Mouse (Mus musculus): ENCODE data around the gene Bad.

The Bad gene

GRCm38 (mm10) chr19:6934195-6934977 is 7.3 kb upstream of the Bad start, which contains the start of gene Kcnk4:
Gene Kcnk4 (minus strand): TSS chr19:6934515.
- H3K36me3 ChIP-seq (ENCODE audit: insufficient read depth, low read length): no peaks in the 10 kb centered on the region
- H3K4me1 ChIP-seq (replicated peaks; ENCODE audit: low read depth, low read length): peaks cover 51% of the 10 kb centered on the region
- TF ChIP-seq NANOG (IDR thresholded peaks at IDR 0.05; ENCODE audit: borderline replicate concordance, low read length): no peak
- no peak for TF ChIP-seq POU5F1 (IDR thresholded peaks at IDR 0.05; ENCODE audit: borderline replicate concordance, low read length)
- TF ChIP-seq CTCF (conservative IDR thresholded peaks at IDR 0.05; ENCODE audit: low read length): no peak
- peaks cover 45% of the 10 kb centered on the region for H3K27me3 ChIP-seq (ENCODE audit: insufficient read depth, low read length)
- H3K4me3 ChIP-seq (replicated peaks; ENCODE audit: low read length): peak within 1 kb of the TSS; percentile 77
- no peaks in the 10 kb centered on the region for H3K9me3 ChIP-seq (ENCODE audit: low read length)

DNA sequence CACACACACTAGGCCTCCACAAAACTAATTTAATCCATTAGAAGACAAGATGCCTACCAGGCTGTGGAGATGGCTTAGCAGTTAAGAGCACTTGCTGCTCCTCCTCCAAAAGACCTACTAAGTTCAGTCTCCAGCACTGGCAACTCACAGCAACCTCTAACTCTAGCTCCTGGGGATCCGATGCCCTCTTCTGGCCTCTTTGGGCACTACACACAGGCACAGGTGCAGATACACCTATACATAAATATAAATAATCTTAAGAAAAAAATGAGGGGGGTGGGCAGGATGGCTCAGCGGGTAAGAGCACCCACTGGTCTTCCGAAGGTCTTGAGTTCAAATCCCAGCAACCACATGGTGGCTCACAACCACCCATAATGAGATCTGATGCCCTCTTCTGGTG is 5.4 kb upstream of the Bad start:
- H3K9me3 ChIP-seq (ENCODE audit: low read length): no peaks in the 10 kb centered on the region
- H3K27me3 ChIP-seq (ENCODE audit: insufficient read depth, low read length): peaks cover 43% of the 10 kb centered on the region
- no peaks in the 10 kb centered on the region for H3K36me3 ChIP-seq (ENCODE audit: insufficient read depth, low read length)
- H3K4me3 ChIP-seq (replicated peaks; ENCODE audit: low read length): no peak overlapping the region
- H3K4me1 ChIP-seq (replicated peaks; ENCODE audit: low read depth, low read length): peaks cover 51% of the 10 kb centered on the region
- no peak for TF ChIP-seq POU5F1 (IDR thresholded peaks at IDR 0.05; ENCODE audit: borderline replicate concordance, low read length)
- peak; percentile 92 for TF ChIP-seq CTCF (conservative IDR thresholded peaks at IDR 0.05; ENCODE audit: low read length)

DNA sequence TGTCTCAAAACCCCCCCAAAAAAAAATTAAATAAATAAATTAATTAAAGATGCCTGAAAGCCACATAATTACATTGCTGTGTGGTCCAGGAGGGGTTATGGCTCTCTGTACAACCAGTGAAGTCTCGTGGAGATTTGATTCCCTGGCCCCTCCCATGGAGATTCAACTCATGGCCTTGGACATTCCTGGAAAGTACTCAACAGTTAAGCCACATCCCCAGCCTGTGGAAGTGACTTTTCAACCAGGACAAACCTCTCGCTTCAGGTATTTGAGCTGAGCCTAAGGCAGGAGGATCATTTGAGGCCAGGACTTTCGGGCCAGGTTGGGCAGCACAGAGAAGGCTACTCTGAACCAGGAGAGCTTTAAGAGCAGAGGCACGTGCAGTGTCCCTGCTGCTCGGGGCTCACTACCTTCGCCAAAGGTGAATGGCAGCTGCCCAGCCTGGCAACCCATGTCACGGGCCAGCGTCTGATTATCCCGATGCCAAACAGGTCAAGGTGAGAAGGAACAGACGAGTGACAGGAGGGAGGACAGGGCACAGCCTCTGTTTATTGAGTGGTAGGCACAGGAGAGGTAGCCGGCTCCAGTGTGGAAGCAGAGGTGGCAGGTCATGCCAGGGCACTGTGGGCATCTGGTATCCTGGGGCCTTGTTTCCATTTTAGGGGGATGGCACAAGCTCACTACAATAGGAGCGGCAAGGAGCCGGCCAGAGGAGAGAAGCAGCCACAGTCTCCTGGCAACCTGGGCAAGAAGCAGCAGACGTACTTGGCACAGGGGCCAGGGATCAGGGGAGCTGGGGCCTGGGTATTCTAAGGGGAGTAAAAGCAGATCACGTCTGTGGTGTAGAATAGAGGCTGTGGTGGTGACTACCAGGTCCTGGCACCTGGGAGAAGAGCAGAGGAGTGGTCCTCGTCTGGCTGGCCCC is 3.9 kb upstream of the Bad start:
- peaks cover 36% of the 10 kb centered on the region for H3K27me3 ChIP-seq (ENCODE audit: insufficient read depth, low read length)
- peaks cover 40% of the 10 kb centered on the region for H3K4me1 ChIP-seq (replicated peaks; ENCODE audit: low read depth, low read length)
- no peaks in the 10 kb centered on the region for H3K36me3 ChIP-seq (ENCODE audit: insufficient read depth, low read length)
- H3K4me3 ChIP-seq (replicated peaks; ENCODE audit: low read length): no peak overlapping the region
- no peaks in the 10 kb centered on the region for H3K9me3 ChIP-seq (ENCODE audit: low read length)
- TF ChIP-seq POU5F1 (IDR thresholded peaks at IDR 0.05; ENCODE audit: borderline replicate concordance, low read length) (no peak), NANOG (IDR thresholded peaks at IDR 0.05; ENCODE audit: borderline replicate concordance, low read length) (no peak), CTCF (conservative IDR thresholded peaks at IDR 0.05; ENCODE audit: low read length) (no peak)

GRCm38 (mm10) chr19:6939106-6940002 is 2.3 kb upstream of the Bad start:
- Histone ChIP-seq H3K27me3 (ENCODE audit: insufficient read depth, low read length) (peaks cover 20% of the 10 kb centered on the region), H3K4me1 (replicated peaks; ENCODE audit: low read depth, low read length) (peaks cover 37% of the 10 kb centered on the region), H3K9me3 (ENCODE audit: low read length) (no peaks in the 10 kb centered on the region), H3K36me3 (ENCODE audit: insufficient read depth, low read length) (peaks cover 4% of the 10 kb centered on the region; the same call in 1 of the 2 replicates), H3K4me3 (replicated peaks; ENCODE audit: low read length) (no peak overlapping the region)
- TF ChIP-seq POU5F1 (IDR thresholded peaks at IDR 0.05; ENCODE audit: borderline replicate concordance, low read length) (no peak), CTCF (conservative IDR thresholded peaks at IDR 0.05; ENCODE audit: low read length) (no peak), NANOG (IDR thresholded peaks at IDR 0.05; ENCODE audit: borderline replicate concordance, low read length) (no peak)

DNA sequence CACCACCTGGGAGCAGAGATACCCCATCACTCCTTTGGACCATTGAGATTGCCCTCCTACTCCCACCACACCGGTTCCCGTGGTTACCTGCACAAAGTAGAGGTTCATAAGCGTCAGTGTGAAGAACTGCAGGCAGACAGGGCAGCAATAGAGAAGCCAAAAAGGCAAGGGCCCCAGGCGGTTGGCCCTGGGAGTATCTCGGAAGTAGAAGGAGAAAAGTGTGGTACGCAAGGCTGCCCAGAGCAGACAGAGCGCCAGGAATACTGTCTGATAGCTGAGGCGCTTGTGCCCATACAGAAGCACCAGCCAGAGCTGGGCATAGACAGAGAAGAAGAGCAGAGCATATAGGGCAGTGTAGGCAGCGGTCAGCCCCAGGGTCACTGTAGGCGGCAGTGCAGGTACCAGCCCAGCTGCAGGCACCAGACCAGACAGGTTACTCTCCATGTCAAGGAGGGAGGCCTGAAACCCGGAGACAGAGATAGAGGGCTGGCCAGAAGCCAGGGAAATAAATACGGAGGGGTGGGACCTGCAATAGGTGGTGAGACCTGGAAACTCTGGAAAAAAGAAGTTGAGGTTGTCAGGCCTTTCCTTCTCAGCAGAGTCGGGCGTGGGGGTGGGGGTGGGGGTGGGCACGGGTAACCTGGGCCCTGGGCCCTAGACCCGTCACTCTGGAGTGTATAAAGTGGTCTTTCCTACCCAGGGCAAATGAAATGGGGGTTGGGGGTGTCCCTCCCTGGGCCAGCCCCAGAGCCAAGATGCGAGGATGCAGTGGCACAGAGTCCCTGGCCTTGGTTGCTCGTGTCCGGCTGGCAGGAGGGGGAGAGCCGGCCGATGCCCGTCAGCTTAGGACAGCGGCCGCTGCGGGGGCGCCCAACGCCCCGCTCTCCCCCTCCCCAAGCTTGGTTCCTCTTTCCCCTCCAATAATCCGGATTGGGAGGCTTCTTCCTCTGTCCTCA is 987 bp upstream of the Bad start:
- Histone ChIP-seq H3K9me3 (ENCODE audit: low read length) (no peaks in the 10 kb centered on the region), H3K36me3 (ENCODE audit: insufficient read depth, low read length) (peaks cover 14% of the 10 kb centered on the region), H3K27me3 (ENCODE audit: insufficient read depth, low read length) (peaks cover 7% of the 10 kb centered on the region), H3K4me1 (replicated peaks; ENCODE audit: low read depth, low read length) (peaks cover 38% of the 10 kb centered on the region), H3K4me3 (replicated peaks; ENCODE audit: low read length) (peak overlapping the region; percentile 95)
- TF ChIP-seq CTCF (conservative IDR thresholded peaks at IDR 0.05; ENCODE audit: low read length) (no peak), NANOG (IDR thresholded peaks at IDR 0.05; ENCODE audit: borderline replicate concordance, low read length) (no peak), POU5F1 (IDR thresholded peaks at IDR 0.05; ENCODE audit: borderline replicate concordance, low read length) (no peak)

DNA sequence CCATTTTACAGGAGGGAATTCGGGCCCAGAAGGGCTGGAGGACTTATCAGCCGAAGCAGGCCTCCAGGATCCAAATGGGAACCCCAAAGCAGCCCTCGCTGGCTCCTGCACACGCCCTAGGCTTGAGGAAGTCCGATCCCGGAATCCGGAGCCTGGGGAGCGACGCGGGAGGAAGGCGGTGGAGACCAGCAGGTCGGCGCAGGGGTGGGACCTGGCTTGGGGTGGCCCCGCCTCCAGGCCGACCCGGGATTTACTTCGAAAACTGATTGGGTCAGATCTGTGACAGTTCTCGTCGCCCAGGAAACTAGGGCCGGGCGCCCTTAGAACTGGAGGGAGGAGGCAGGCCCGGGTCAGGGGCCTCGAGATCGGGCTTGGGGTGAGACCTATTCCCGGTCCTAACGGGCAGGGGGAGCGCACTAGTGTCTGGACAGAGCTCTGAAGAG is 609 bp downstream of the Bad start, which contains the start of gene Gpr137:
Gpr137 (minus strand) TSS at position 232 of the 443 bp plus-strand sequence.
- H3K4me1 ChIP-seq (replicated peaks; ENCODE audit: low read depth, low read length): peaks cover 53% of the 10 kb centered on the region
- no peak for TF ChIP-seq POU5F1 (IDR thresholded peaks at IDR 0.05; ENCODE audit: borderline replicate concordance, low read length)
- TF ChIP-seq NANOG (IDR thresholded peaks at IDR 0.05; ENCODE audit: borderline replicate concordance, low read length): no peak
- no peak for TF ChIP-seq CTCF (conservative IDR thresholded peaks at IDR 0.05; ENCODE audit: low read length)
- H3K4me3 ChIP-seq (replicated peaks; ENCODE audit: low read length): peak within 1 kb of the TSS; percentile 95
- H3K27me3 ChIP-seq (ENCODE audit: insufficient read depth, low read length): 0 out of 2 replicates have a peak, but pooled peaks cover 3% of the 10 kb centered on the region
- peaks cover 18% of the 10 kb centered on the region for H3K36me3 ChIP-seq (ENCODE audit: insufficient read depth, low read length)
- H3K9me3 ChIP-seq (ENCODE audit: low read length): no peaks in the 10 kb centered on the region

DNA sequence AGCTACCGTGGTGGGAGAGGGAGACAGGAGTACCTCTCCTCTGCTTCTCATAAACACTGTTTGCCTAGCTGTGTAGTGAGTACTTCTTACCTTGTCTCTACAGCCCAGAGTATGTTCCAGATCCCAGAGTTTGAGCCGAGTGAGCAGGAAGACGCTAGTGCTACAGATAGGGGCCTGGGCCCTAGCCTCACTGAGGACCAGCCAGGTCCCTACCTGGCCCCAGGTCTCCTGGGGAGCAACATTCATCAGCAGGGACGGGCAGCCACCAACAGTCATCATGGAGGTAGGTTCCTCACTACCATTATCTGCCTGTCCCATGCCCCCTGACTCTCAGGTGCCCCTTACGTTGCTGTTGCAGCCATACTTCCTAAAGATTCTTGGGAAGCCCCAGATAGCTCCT is 1.1 kb downstream of the Bad start:
- no peaks in the 10 kb centered on the region for H3K9me3 ChIP-seq (ENCODE audit: low read length)
- 0 out of 2 replicates have a peak, but pooled peaks cover 3% of the 10 kb centered on the region for H3K27me3 ChIP-seq (ENCODE audit: insufficient read depth, low read length)
- H3K36me3 ChIP-seq (ENCODE audit: insufficient read depth, low read length): peaks cover 18% of the 10 kb centered on the region
- TF ChIP-seq NANOG (IDR thresholded peaks at IDR 0.05; ENCODE audit: borderline replicate concordance, low read length) (no peak), POU5F1 (IDR thresholded peaks at IDR 0.05; ENCODE audit: borderline replicate concordance, low read length) (no peak), CTCF (conservative IDR thresholded peaks at IDR 0.05; ENCODE audit: low read length) (no peak)
- H3K4me3 ChIP-seq (replicated peaks; ENCODE audit: low read length): peak overlapping the region; percentile 95
- H3K4me1 ChIP-seq (replicated peaks; ENCODE audit: low read depth, low read length): peaks cover 57% of the 10 kb centered on the region
